Mouse (Mus musculus): ENCODE results near the gene Unkl.
"Not testable (repeated sequence)": the region's sequence is repeated elsewhere in the genome, so short reads cannot be mapped to it uniquely, and the experiment has no call there.

The Unkl gene

GRCm38 (mm10) chr17:25219492-25220295 lies 31.5 kb downstream of the Unkl start:
- CTCF ChIA-PET: no interaction called here

GRCm38 (mm10) chr17:25220746-25221145 lies 32.5 kb downstream of the Unkl start:
- CTCF ChIA-PET: interaction anchor here (1.1 kb wide), 1 partner anchor 8 kb away, joined by 3 read pairs; no protein-coding TSS in a partner anchor

GRCm38 (mm10) chr17:25221821-25222503 lies 33.8 kb downstream of the Unkl start:
- CTCF ChIA-PET: interaction anchor here (1.1 kb wide), 1 partner anchor 9 kb away, joined by 3 read pairs; no protein-coding TSS in a partner anchor

- CTCF ChIA-PET: interaction anchor here (0.6 kb wide), 1 partner anchor 58 kb away, joined by 4 read pairs; no protein-coding TSS in a partner anchor
Observed at GRCm38 (mm10) chr17:25222504-25222940, 34.3 kb downstream of the Unkl start.

GRCm38 (mm10) chr17:25222951-25223601 lies 34.9 kb downstream of the Unkl start:
- CTCF ChIA-PET: interaction anchor here (0.6 kb wide), 1 partner anchor 58 kb away, joined by 4 read pairs; no protein-coding TSS in a partner anchor

- CTCF ChIA-PET: interaction anchor here (0.7 kb wide), 1 partner anchor 32 kb away, joined by 4 read pairs; no protein-coding TSS in a partner anchor
Observed at GRCm38 (mm10) chr17:25224586-25225222, 36.5 kb downstream of the Unkl start.

- CTCF ChIA-PET: no interaction called here
Observed at GRCm38 (mm10) chr17:25225659-25226058, 37.5 kb downstream of the Unkl start.

- CTCF ChIA-PET: no interaction called here
Observed at GRCm38 (mm10) chr17:25227991-25228390, 39.8 kb downstream of the Unkl start.

- CTCF ChIA-PET: not testable (repeated sequence)
Observed at GRCm38 (mm10) chr17:25230014-25230655, 41.9 kb downstream of the Unkl start.

- CTCF ChIA-PET: no interaction called here
Observed at GRCm38 (mm10) chr17:25230700-25231099, 42.5 kb downstream of the Unkl start.

- CTCF ChIA-PET: interaction anchor here (0.5 kb wide), 1 partner anchor 1503 kb away, joined by 3 read pairs; no protein-coding TSS in a partner anchor
Observed at GRCm38 (mm10) chr17:25231621-25232020, 43.4 kb downstream of the Unkl start.

- CTCF ChIA-PET: no interaction called here
Observed at GRCm38 (mm10) chr17:25235635-25236034, 47.4 kb downstream of the Unkl start.

GRCm38 (mm10) chr17:25239695-25240636 lies 51.8 kb downstream of the Unkl start, which contains the start of the genes Gnptg and Tsr3:
Gene Gnptg, minus strand, starts transcription at chr17:25240124.
Gene Tsr3, plus strand, starts transcription at chr17:25240170.
- CTCF ChIA-PET: interaction anchor here (0.5 to 0.9 kb wide), 3 partner anchors 32 to 115 kb away, joined by 3 read pairs; no protein-coding TSS in a partner anchor

GRCm38 (mm10) chr17:25243131-25243780 lies 55.1 kb downstream of the Unkl start:
- CTCF ChIA-PET: no interaction called here

GRCm38 (mm10) chr17:25244239-25244638 lies 56.0 kb downstream of the Unkl start:
- CTCF ChIA-PET: no interaction called here

GRCm38 (mm10) chr17:25248033-25248750 lies 60.0 kb downstream of the Unkl start:
- CTCF ChIA-PET: no interaction called here

- CTCF ChIA-PET: interaction anchor here (0.5 kb wide), 1 partner anchor 517 kb away, joined by 5 read pairs; no protein-coding TSS in a partner anchor
Observed at GRCm38 (mm10) chr17:25250181-25250835, 62.1 kb downstream of the Unkl start.

GRCm38 (mm10) chr17:25252643-25253042 lies 64.4 kb downstream of the Unkl start:
- CTCF ChIA-PET: no interaction called here
